Mouse (Mus musculus) intestine, postnatal 0 days (tissue): ENCODE data around the gene Ranbp3l. TPM values are rescaled to one million over a fixed set of nuclear protein-coding genes. Genes with fewer than 3 reads are reported as not detected.

Experiments
- ATAC-seq: fragments of 200-750 bp; cut with Nextera tagmentation; 2 replicates; pipeline ENCODE4 v1.8.0; 2017; ENCODE audit warnings: mild to moderate bottlenecking, moderate TSS enrichment, moderate library complexity
- H3K27ac ChIP-seq: fragments of 300-500 bp; sonication (generic); 2 replicates; pipeline ENCODE4 v1.5.1; 2014; ENCODE audit warnings: mild to moderate bottlenecking, low read depth, low read length, moderate library complexity
- H3K27me3 ChIP-seq: fragments of 300-500 bp; sonication (generic); replicated peaks from 2 replicates; pipeline ENCODE4 v1.6.1; 2014; ENCODE audit warnings: low read length, mixed read lengths; ENCODE audit not compliant: control insufficient read depth, insufficient read depth
- H3K36me3 ChIP-seq: fragments of 300-500 bp; sonication (generic); 2 replicates; pipeline ENCODE4 v1.6.1; 2014; ENCODE audit warnings: mild to moderate bottlenecking, moderate library complexity; ENCODE audit not compliant: control insufficient read depth, insufficient read depth
- H3K4me1 ChIP-seq: fragments of 300-500 bp; sonication (generic); replicated peaks from 2 replicates; pipeline ENCODE4 v1.6.1; 2014; ENCODE audit warnings: antibody characterized with exemption, low read length, mixed read lengths; ENCODE audit not compliant: control insufficient read depth, insufficient read depth
- H3K4me2 ChIP-seq: fragments of 300-500 bp; sonication (generic); replicated peaks from 2 replicates; pipeline ENCODE4 v1.6.1; 2014; ENCODE audit warnings: low read depth, mild to moderate bottlenecking, moderate library complexity
- H3K4me3 ChIP-seq: fragments of 300-500 bp; sonication (generic); 2 replicates; pipeline ENCODE4 v1.5.1; 2014; ENCODE audit warnings: low read depth, low read length
- H3K9ac ChIP-seq: fragments of 300-500 bp; sonication (generic); 2 replicates; pipeline ENCODE4 v1.6.1; 2014; ENCODE audit warnings: mild to moderate bottlenecking, low read depth, low read length
- H3K9me3 ChIP-seq: fragments of 300-500 bp; sonication (generic); 2 replicates; pipeline ENCODE4 v1.6.1; 2016; ENCODE audit warnings: mixed run types; ENCODE audit not compliant: control insufficient read depth
- CTCF ChIP-seq: sonication (generic); IDR thresholded peaks from 2 replicates; pipeline ENCODE4 v1.5.1; 2016; ENCODE audit warnings: low read depth, mild to moderate bottlenecking, control low read depth, antibody characterized with exemption, moderate library complexity
- WGBS: fragments of 180-500 bp; shearing (Covaris S2); extraction: QIAGEN DNeasy Blood & Tissue Kit; methylation state at CpG from one replicate; pipeline ENCODE4 v1.1.7; 2014; 5-methylcytosine and 5-hydroxymethylcytosine counted together
- polyA plus RNA-seq: library from polyadenylated mRNA; unstranded; fragments of >200 nt; fragmentation: Nextera tagmentation; extraction: Ambion mirVana; gene quantifications from 2 replicates; pipeline ENCODE4 v1.2.1, GENCODE M21; 2015

Ranbp3l gene
- polyA plus RNA-seq, 1 experiment from 2014 or later, result 0.29 TPM

DNA sequence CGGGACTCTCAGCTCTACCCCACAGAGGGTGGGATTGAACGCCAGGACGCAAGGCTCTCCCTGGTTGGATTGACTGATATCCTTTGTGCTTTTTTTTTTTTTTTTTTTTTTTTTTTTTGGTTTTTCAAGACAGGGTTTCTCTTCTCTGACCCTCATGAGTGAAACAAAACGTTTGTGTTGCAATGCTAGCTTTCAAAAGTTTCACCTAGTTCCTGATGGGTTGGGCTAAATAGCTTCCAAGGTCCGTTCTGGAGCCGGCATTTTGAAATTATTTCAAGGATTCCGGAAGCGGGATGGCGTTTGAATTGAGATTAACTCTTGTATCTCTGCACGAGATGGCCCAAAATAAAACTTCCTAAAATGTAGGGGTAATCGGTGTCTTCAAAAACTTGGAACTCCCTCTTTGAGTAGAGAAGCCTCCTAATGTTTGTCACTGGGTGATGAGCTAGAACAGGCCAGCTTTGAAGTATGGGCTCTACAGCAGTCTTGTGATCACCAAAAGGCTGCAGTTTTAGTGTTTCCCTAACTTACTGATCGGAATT, 105.4 kb downstream of the Ranbp3l start:
- no peaks in the 10 kb centered on the region for H3K36me3 ChIP-seq
- no peak for TF ChIP-seq CTCF
- H3K9me3 ChIP-seq, result no peaks in the 10 kb centered on the region
- WGBS, result 14% methylated on average over 12 of the region's 12 CpGs
- H3K4me2 ChIP-seq, result peak overlapping the region; percentile 85
- peaks cover 9% of the 10 kb centered on the region for H3K4me1 ChIP-seq
- H3K9ac ChIP-seq, result peak overlapping the region; percentile 31; the same call in 1 of the 2 replicates
- ATAC-seq, result no peak
- no peaks in the 10 kb centered on the region for H3K27me3 ChIP-seq
- H3K27ac ChIP-seq, result peak overlapping the region; percentile 57; the same call in 1 of the 2 replicates
- H3K4me3 ChIP-seq, result peak overlapping the region; percentile 95

DNA sequence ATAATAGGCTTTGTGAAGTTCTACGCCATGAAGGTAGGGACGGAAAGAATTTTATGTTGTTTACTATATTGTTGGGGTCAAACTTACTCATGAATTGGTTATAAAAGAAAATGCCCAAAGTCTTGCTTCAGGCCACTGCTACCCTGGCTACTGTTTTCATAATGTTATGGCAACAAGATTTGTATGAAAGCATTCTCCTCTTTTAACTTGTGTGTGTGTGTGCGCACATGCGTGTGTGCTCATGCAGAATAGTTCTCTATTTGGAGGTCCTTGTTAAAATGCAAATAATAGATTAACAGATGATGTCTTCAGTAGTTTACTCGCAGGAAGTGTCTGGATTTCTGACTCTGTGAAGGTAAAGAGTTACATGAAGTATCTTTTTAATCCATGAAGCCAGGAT, 105.9 kb downstream of the Ranbp3l start:
- H3K4me3 ChIP-seq, result peak overlapping the region; percentile 95
- H3K27me3 ChIP-seq, result no peaks in the 10 kb centered on the region
- no peaks in the 10 kb centered on the region for H3K36me3 ChIP-seq
- H3K4me1 ChIP-seq, result peaks cover 9% of the 10 kb centered on the region
- WGBS, result 51% methylated on average over 5 of the region's 5 CpGs
- H3K27ac ChIP-seq, result peak overlapping the region; percentile 57; the same call in 1 of the 2 replicates
- H3K9me3 ChIP-seq, result no peaks in the 10 kb centered on the region
- no peak for ATAC-seq
- H3K4me2 ChIP-seq, result peak overlapping the region; percentile 85
- TF ChIP-seq CTCF, result no peak
- H3K9ac ChIP-seq, result 0 out of 2 replicates have a peak overlapping the region, but pooled peaks have one; percentile 31

DNA sequence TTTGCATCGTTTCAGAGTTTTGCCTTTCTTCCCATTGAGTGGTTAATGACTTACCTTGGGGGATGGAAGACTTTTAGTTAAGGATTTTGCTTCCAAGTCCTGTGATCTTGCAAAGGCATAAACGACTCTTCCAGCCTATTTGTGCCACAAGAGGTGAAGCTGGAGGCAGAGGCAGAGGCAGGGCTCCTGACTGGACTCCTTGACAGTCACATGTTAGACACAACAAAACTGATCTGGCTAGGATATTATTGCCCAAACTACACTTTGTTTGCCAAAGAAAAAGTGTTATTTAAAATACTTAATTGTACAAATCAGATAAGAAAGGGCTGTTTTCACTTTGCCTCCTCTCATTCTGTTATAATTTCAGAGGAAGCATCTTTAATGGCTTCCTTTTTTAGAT, 106.4 kb downstream of the Ranbp3l start:
- 10% methylated on average over 2 of the region's 2 CpGs for WGBS
- Histone ChIP-seq H3K4me1 (peaks cover 9% of the 10 kb centered on the region), H3K9me3 (no peaks in the 10 kb centered on the region), H3K27ac (0 out of 2 replicates have a peak overlapping the region, but pooled peaks have one; percentile 8), H3K4me3 (peak overlapping the region; percentile 95; the same call in 1 of the 2 replicates), H3K9ac (no peak overlapping the region), H3K36me3 (no peaks in the 10 kb centered on the region), H3K27me3 (no peaks in the 10 kb centered on the region), H3K4me2 (peak overlapping the region; percentile 85)
- ATAC-seq, result no peak
- no peak for TF ChIP-seq CTCF

DNA sequence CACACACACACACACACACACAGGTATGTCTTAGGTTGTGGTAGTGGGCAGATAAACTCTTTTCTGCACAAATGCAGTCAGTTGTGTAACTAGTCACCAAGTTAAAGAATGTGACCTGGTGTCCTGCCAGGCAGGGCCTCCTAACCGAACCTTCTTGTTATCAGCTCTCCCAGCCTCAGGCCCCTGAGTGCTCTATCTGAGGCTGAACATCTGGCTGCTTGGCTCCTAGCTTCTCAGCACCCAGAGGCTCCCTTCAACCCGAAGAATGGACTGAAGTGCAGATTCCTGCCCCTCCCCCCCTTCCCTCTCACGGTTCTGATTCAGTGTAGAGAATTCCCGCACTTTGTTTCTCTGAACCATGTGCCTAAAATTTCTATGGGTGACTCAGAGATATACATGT, 106.9 kb downstream of the Ranbp3l start:
- Histone ChIP-seq H3K27me3 (no peaks in the 10 kb centered on the region), H3K4me2 (peak overlapping the region; percentile 85), H3K36me3 (no peaks in the 10 kb centered on the region), H3K9me3 (no peaks in the 10 kb centered on the region), H3K4me1 (peaks cover 9% of the 10 kb centered on the region), H3K4me3 (no peak overlapping the region), H3K27ac (no peak overlapping the region; the same call in 1 of the 2 replicates), H3K9ac (peak overlapping the region; percentile 31; the same call in 1 of the 2 replicates)
- ATAC-seq, result peak; percentile 31
- no peak for TF ChIP-seq CTCF
- 5% methylated on average over 4 of the region's 4 CpGs for WGBS

DNA sequence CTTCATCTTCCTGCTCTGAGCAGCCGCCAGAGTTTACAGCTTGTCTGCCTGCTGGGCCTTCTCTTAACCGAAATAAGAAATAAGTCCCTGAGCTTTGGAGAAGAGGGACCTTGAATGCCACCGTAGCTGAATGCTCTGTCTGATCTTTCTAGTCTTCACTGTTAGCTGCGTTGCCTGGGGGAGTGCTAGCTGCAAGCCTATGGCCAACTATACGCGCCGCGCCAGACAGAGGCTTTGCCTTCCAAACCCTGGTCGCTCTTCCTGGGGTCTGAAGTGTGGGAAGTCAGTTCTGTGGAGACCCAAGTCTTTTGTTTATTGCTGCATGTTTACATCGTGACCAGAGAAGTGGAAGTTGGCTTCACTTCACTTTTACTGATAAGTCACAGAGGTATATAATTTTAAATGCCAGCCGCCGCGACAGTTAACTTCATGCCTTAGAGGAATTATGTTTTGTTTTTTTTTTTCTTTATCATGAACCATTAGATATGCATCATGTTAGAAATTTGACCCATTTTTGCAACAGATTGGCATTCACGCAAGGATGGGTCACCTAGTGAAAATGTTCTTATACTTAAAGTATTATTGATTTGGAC, 108.0 kb downstream of the Ranbp3l start:
- no peak overlapping the region for H3K4me3 ChIP-seq
- peak overlapping the region; percentile 85; the same call in 1 of the 2 replicates for H3K4me2 ChIP-seq
- H3K27me3 ChIP-seq, result no peaks in the 10 kb centered on the region
- WGBS, result 43% methylated on average over 14 of the region's 14 CpGs
- H3K9ac ChIP-seq, result no peak overlapping the region
- no peak overlapping the region for H3K27ac ChIP-seq
- H3K36me3 ChIP-seq, result no peaks in the 10 kb centered on the region
- H3K9me3 ChIP-seq, result no peaks in the 10 kb centered on the region
- H3K4me1 ChIP-seq, result peaks cover 9% of the 10 kb centered on the region
- TF ChIP-seq CTCF, result no peak
- ATAC-seq, result no peak

DNA sequence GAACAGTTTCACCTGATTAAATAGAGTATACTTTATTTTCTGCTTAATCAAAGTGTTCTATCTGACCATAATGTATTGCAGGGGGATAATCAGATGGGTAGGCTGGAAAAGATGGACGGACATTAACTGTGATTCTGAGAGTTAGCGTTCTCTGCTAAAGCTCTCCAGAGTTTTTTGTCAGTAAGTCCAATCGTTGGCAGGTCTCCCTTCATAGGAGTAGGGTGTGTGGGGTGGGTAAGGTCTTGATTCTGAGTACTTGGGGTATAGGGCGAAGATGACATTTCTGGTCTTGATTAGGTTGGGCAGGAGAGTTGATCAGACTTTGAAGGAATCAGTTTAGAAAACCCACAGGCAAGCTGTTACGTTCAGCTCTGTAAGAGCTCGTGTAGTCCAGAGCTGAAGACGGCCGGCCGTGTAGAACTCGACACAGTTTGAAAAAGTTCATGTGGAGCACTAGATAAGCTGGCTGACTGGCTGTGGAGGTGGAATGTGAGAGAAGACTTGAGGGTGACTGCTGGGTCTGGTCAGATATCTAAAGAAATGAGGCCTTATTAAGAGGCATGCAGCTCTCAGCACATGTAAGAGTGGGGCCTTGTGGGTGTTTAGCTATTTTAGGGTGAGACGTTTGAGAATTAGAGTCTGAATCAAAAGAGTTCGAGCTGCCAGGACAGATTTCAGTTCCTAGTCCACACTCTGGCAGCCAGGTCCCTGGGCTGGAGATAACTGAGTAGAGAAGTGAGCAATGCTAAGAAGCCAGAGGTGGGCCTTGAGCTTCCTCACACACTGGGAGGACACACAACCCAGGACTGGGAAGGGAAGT, 110.9 kb downstream of the Ranbp3l start:
- Histone ChIP-seq H3K4me1 (peaks cover 9% of the 10 kb centered on the region; the same call in 1 of the 2 replicates), H3K9ac (no peak overlapping the region), H3K36me3 (no peaks in the 10 kb centered on the region), H3K9me3 (no peaks in the 10 kb centered on the region), H3K4me2 (peak overlapping the region; percentile 35; the same call in 1 of the 2 replicates), H3K27ac (peak overlapping the region; percentile 37; the same call in 1 of the 2 replicates), H3K27me3 (no peaks in the 10 kb centered on the region), H3K4me3 (no peak overlapping the region)
- ATAC-seq, result no peak
- TF ChIP-seq CTCF, result no peak
- WGBS, result 45% methylated on average over 12 of the region's 12 CpGs
